Mouse (Mus musculus): ENCODE measurements around the gene Psg28. TPM values are rescaled to one million over a fixed set of nuclear protein-coding genes. Genes with fewer than 3 reads are reported as not detected.
"Not testable (repeated sequence)": the region's sequence is repeated elsewhere in the genome, so short reads cannot be mapped to it uniquely, and the experiment has no call there.

Psg28 gene
- total RNA-seq (2022), result not detected

- not testable (repeated sequence) for DNase-seq (ENCODE audit: low spot score in 2 of 2)
Observed at GRCm38 (mm10) chr7:18431941-18432340, at the start of gene Psg28. Psg28 (minus strand) TSS chr7:18432041.

DNA sequence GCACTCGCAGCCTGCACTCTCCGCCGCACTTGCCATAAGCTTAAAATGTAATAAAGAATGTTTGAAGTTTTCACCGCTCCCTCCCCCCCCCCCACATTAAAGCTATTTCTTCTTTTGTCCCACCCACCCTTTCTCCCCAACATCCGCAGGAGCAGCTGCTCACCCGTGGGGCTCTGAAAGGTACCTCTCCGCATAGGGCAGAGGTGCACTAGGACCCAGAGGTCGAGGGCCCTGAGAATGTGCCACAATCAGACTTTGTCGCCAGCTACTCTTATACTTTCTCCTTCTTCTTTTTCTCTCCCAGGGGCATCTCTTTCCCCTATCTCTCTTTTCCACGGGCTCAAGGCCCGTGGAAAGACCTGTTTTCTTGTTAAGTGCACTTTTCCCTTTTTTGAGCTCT, 28.4 kb downstream of the Psg28 start:
- DNase-seq (ENCODE audit: low spot score in 2 of 2), result no peak

DNA sequence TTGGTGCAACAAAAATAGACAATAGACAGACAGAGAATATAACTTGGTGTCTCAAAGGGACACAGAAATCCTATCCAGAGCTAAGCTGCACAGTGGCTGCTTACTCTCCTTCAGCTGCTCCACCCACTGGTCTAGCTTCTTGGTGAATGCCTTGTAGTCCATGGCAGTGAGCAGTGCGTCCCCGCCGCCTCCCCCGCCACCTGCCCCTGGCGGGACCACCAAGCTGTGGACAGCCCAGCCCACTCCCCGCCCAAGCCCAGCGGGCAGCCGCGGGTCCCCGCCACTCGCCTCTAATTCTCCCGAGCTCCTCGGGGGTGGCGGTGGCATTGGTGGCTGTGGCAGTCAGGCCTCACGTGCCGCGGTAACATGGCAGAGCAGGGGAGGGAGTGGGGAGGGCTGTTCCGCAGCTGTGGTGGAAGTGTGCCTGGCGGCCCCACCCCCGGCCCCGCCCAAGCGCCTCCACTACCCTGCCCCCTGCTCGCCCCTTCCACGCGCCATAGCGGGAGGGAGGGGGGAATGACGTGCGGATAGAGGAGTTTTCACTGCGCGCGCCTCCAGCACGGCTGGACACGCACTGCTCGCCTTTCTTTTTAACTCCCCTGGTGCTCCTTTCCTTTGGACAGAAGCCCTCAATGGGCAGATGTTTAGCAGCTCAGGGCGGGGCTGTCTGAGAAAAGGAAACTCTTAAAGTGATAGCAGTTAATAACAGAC, 29.2 kb downstream of the Psg28 start:
- DNase-seq (ENCODE audit: low spot score in 2 of 2), result no peak

DNA sequence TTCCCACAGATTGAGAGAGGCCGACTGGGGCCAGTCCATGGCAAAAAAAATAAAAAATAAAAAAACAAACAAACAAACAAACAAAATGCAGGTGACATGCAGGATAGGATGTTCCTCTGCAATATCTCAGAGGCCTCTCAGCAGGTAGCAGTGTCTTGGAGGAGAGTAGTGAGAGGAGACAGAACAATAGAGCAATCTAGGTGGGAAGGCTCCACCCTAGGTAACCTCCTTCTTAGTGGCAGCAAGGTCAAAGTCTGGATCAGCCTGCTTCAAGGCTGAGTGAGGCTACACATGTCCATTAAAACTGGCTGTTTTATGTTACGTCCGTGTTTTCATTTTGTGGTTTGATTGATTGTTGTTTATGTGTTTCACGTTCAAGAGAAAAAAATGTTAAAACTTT, 40.4 kb downstream of the Psg28 start:
- DNase-seq (ENCODE audit: low spot score in 2 of 2), result not testable (repeated sequence)

- DNase-seq (ENCODE audit: low spot score in 2 of 2), result no peak
Observed at GRCm38 (mm10) chr7:18378295-18378694, 53.5 kb downstream of the Psg28 start.

Small RNA genes lying within 50 kb of the gene (microRNA-seq; reads per million reads assigned to microRNA genes)
- gene Gm24715, result not detected

Other genes with a start within 250 kb of the Psg28 start
- not detected for gene Mill1, start 186.7 kb downstream of the Psg28 start, total RNA-seq (2022)
- not detected for gene Psg18, start 77.0 kb downstream of the Psg28 start, total RNA-seq (2022)
- gene Psg26, start 52.1 kb upstream of the Psg28 start, total RNA-seq (2022), result not detected
- gene Psg25, start 100.2 kb upstream of the Psg28 start, total RNA-seq (2022), result not detected
- gene Psg27, start 135.3 kb upstream of the Psg28 start, total RNA-seq (2022), result not detected
- not detected for gene Psg23, start 184.5 kb upstream of the Psg28 start, total RNA-seq (2022)
- not detected for gene Psg21, start 224.7 kb upstream of the Psg28 start, total RNA-seq (2022)